Mouse (Mus musculus): ENCODE measurements around the gene Pdik1l. TPM values are rescaled to one million over a fixed set of nuclear protein-coding genes. Genes with fewer than 3 reads are reported as not detected.
A peak's percentile ranks its signal among the peaks of the same experiment; 100 is the strongest.

The Pdik1l gene
- polyA plus RNA-seq, 1 experiment from 2014 or later, result 14.9 TPM

DNA sequence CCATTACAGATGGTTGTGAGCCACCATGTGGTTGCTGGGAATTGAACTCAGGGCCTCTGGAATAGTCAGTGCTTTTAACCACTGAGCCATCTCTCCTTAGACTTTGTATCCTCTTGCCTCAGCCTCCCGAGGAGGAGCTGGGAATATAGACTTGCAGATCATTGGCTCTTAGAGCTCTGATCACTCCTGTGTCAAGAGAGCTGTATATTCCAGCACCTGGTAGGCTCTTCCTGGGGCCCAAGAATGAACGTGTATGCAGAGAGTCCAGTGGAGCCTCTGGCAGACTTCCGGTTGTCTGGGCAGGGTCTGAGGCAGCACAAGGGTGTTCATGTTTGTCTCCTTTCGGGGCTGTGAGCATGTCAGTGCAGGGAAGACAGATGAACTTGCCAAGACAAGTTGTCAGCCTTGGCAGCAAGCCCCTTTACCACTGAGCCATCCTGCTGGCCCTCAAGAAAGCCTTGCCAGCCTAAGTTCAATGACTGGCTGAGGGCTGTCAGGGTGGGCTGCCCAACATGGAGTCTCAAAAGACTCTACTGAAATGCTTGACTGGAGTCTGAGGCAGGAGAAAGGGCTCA, 26.5 kb upstream of the Pdik1l start:
- Histone ChIP-seq H3K4me2 (no peak overlapping the region), H3K4me3 (no peak overlapping the region), H3K9ac (no peak overlapping the region), H3K36me3 (no peaks in the 10 kb centered on the region), H3K9me3 (replicated peaks) (peaks cover 5% of the 10 kb centered on the region), H3K4me1 (no peaks in the 10 kb centered on the region), H3K27me3 (replicated peaks) (peaks cover 26% of the 10 kb centered on the region), H3K27ac (no peak overlapping the region)
- 68% methylated on average over 4 of the region's 4 CpGs for WGBS (ENCODE audit: insufficient replicate concordance)
- no peak for ATAC-seq

DNA sequence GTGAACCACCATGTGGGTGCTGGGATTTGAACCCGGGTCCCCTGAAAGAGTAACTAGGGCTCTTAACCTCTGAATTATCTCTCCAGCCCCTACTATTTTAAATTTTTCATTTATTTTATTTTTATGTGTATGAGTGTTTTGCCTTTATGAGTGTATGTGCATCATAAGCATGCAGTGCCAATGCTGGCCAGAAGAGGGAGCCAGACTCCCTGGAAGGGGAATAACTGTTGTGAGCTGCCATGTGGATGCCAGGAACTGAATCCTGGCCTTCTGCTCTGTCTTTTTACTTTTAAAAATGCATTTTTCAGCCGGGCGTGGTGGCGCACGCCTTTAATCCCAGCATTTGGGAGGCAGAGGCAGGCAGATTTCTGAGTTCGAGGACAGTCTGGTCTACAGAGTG, 25.2 kb upstream of the Pdik1l start:
- H3K4me2 ChIP-seq, result no peak overlapping the region
- no peaks in the 10 kb centered on the region for H3K4me1 ChIP-seq
- H3K9me3 ChIP-seq (replicated peaks), result peaks cover 5% of the 10 kb centered on the region
- 86% methylated on average over 6 of the region's 6 CpGs for WGBS (ENCODE audit: insufficient replicate concordance)
- peaks cover 24% of the 10 kb centered on the region for H3K27me3 ChIP-seq (replicated peaks)
- no peak overlapping the region for H3K27ac ChIP-seq
- no peaks in the 10 kb centered on the region for H3K36me3 ChIP-seq
- H3K4me3 ChIP-seq, result no peak overlapping the region
- no peak overlapping the region for H3K9ac ChIP-seq
- ATAC-seq, result no peak

DNA sequence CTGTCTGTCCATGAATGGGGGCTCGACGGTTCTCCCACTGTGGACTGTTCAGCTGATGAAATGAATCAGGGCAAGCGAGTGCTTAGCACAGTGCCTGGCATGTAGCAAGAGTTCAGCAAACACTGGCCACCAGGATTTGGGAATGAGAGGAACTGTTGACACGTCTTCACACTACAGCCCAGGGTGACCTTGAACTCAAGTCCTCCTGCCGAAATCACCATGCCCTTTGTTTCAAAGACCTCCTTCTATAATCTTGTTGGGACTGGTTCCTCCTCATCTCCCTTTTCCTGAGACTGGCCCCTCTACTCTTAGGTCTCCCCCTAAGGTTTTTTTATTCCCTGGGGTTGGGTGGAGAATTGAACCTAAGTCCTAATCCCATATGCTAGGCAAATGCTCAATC, 24.6 kb upstream of the Pdik1l start:
- no peak for ATAC-seq
- peaks cover 5% of the 10 kb centered on the region for H3K9me3 ChIP-seq (replicated peaks)

DNA sequence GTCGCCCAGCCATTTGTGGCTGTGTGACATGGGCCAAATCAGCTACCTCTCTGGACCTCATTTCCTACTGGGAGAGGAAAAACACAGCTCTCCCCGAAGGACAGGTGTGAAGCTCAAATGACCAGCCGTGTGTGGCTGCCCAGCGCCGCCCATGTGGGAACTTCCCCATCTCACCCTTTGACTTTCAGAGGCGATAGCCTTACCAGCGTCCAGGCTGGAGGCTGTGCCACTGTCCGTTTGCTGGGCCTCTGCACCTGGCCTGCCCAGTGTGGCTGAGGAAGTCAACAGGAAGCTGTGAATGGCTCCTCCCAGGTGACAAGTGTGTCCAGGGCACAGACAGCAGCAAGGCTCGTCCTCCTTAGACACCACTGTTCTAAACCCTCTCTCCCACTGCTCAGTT, 24.1 kb upstream of the Pdik1l start:
- H3K9ac ChIP-seq, result no peak overlapping the region
- no peak for ATAC-seq
- no peak overlapping the region for H3K27ac ChIP-seq
- H3K4me2 ChIP-seq, result no peak overlapping the region
- no peak overlapping the region for H3K4me3 ChIP-seq
- H3K36me3 ChIP-seq, result no peaks in the 10 kb centered on the region
- H3K9me3 ChIP-seq (replicated peaks), result peaks cover 5% of the 10 kb centered on the region
- peaks cover 20% of the 10 kb centered on the region for H3K27me3 ChIP-seq (replicated peaks)
- peaks cover 10% of the 10 kb centered on the region; the same call in 1 of the 2 replicates for H3K4me1 ChIP-seq
- 64% methylated on average over 9 of the region's 9 CpGs for WGBS (ENCODE audit: insufficient replicate concordance)

More for the DNA sequence above, 24.6 kb upstream of the Pdik1l start:
- Histone ChIP-seq H3K27ac (no peak overlapping the region), H3K36me3 (no peaks in the 10 kb centered on the region), H3K4me1 (peaks cover 5% of the 10 kb centered on the region; the same call in 1 of the 2 replicates), H3K9ac (no peak overlapping the region), H3K27me3 (replicated peaks) (peaks cover 22% of the 10 kb centered on the region), H3K4me2 (no peak overlapping the region), H3K4me3 (no peak overlapping the region)
- 67% methylated on average over 5 of the region's 5 CpGs for WGBS (ENCODE audit: insufficient replicate concordance)

DNA sequence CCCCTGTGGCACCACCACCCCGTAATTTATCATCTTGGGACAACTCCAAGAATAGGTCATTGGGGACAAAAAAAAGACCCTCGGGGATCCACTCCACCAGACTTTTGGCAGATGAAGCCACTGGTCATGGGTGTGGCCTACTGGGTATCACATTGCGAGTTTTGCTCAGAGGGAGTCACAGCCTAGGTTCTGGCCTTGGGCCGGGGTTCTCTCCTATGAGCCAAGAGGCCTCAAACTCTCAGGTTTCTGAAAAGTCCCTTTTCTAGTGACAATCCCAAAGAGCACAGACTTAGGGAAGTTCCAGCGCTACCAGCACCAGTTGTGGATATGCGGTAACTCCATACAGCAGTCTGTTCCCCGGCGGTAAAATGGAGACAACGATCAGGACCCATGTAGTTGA, 23.0 kb upstream of the Pdik1l start:
- Histone ChIP-seq H3K4me2 (no peak overlapping the region), H3K36me3 (no peaks in the 10 kb centered on the region), H3K9ac (no peak overlapping the region), H3K27ac (no peak overlapping the region), H3K4me1 (peaks cover 10% of the 10 kb centered on the region; the same call in 1 of the 2 replicates), H3K4me3 (no peak overlapping the region), H3K27me3 (replicated peaks) (peaks cover 14% of the 10 kb centered on the region), H3K9me3 (replicated peaks) (peaks cover 5% of the 10 kb centered on the region)
- no peak for ATAC-seq
- WGBS (ENCODE audit: insufficient replicate concordance), result 75% methylated on average over 9 of the region's 9 CpGs

DNA sequence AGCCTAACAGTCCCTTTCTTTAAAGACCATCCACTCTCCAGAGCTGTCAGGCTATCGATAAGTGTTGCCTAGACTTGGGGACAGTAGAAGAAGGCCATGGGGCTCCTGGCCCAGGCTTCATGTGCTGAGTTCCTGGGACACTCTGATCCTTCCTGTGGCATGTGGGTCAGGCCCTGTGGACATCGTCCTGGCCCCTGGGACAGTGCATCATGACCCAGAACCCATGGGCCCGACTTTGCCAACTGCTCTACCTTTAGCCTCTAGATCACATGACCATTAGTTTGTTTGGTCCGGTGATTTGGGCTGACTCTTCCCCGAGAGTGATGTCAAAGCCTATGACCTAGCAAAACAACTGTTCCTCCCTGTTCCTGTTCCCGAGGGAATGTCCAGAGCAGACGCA, 22.4 kb upstream of the Pdik1l start:
- Histone ChIP-seq H3K27ac (no peak overlapping the region), H3K9ac (no peak overlapping the region), H3K36me3 (no peaks in the 10 kb centered on the region), H3K4me3 (no peak overlapping the region), H3K4me1 (peaks cover 10% of the 10 kb centered on the region; the same call in 1 of the 2 replicates), H3K4me2 (no peak overlapping the region), H3K27me3 (replicated peaks) (peaks cover 8% of the 10 kb centered on the region; the same call in 1 of the 2 replicates), H3K9me3 (replicated peaks) (peaks cover 5% of the 10 kb centered on the region)
- no peak for ATAC-seq
- WGBS (ENCODE audit: insufficient replicate concordance), result 67% methylated on average over 7 of the region's 7 CpGs

DNA sequence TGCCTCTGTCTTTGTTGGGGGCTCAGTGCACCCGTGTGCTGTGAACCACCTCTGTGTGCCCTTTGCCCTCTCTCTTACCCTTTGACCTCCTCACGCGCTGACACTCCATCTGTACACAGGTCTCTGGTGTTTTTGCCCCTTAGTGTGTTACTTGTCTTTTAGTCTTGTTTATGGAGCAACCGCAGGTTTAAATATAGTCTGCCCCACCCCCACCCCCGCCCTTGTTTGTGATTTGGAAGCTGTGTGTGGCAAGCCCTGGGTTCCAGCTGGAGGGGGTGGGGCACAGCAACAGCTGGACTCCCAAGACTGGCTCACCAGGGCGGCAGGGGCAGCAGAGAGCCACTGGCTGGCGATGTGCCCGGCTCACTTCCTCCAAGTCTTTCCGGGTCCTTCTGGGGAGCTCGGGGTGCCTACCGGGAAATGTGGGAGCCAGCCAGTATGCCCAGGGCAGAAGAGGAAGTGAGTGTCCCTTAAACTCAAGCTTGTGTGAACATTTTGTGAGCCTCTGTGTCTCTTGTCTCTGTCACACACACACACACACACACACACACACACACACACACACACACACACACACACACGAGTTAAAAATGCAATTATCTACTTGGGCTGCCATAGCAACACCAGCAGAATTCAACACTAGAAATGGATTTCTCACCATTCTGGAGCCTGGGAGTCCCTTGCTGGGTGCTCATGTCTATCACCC, 19.8 kb upstream of the Pdik1l start:
- Histone ChIP-seq H3K4me3 (no peak overlapping the region), H3K27me3 (replicated peaks) (peaks cover 4% of the 10 kb centered on the region; the same call in 1 of the 2 replicates), H3K4me1 (peaks cover 10% of the 10 kb centered on the region; the same call in 1 of the 2 replicates), H3K36me3 (no peaks in the 10 kb centered on the region), H3K27ac (no peak overlapping the region), H3K4me2 (peak overlapping the region; percentile 35), H3K9me3 (replicated peaks) (0 out of 2 replicates have a peak, but pooled peaks cover under 1% of the 10 kb centered on the region), H3K9ac (no peak overlapping the region)
- peak; percentile 51; the same call in 1 of the 2 replicates for ATAC-seq
- 23% methylated on average over 12 of the region's 12 CpGs for WGBS (ENCODE audit: insufficient replicate concordance)

DNA sequence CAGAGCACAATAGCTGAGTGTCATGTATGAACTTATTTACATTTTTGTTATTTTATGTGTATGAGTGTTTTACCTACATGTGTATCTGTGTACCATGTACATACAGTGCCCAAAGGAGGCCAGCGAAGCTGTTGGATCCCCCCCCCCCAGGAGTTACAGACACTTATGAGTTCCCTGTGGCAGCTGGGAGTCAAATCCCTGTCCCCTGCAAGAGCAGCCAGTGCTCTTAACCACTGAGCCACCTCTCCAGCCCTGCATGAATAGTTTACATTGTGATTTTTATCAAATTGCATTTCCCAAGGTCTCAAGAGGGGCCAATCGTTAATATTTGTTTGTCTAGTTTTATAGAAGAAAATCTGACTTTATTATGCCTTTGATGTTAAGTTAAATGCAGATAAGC, 19.3 kb upstream of the Pdik1l start:
- Histone ChIP-seq H3K36me3 (no peaks in the 10 kb centered on the region), H3K9me3 (replicated peaks) (no peaks in the 10 kb centered on the region), H3K4me3 (no peak overlapping the region), H3K27ac (no peak overlapping the region), H3K9ac (no peak overlapping the region), H3K27me3 (replicated peaks) (peaks cover 4% of the 10 kb centered on the region; the same call in 1 of the 2 replicates), H3K4me2 (peak overlapping the region; percentile 35; the same call in 1 of the 2 replicates), H3K4me1 (peaks cover 10% of the 10 kb centered on the region; the same call in 1 of the 2 replicates)
- no peak for ATAC-seq
- 69% methylated on average over 2 of the region's 2 CpGs for WGBS (ENCODE audit: insufficient replicate concordance)

DNA sequence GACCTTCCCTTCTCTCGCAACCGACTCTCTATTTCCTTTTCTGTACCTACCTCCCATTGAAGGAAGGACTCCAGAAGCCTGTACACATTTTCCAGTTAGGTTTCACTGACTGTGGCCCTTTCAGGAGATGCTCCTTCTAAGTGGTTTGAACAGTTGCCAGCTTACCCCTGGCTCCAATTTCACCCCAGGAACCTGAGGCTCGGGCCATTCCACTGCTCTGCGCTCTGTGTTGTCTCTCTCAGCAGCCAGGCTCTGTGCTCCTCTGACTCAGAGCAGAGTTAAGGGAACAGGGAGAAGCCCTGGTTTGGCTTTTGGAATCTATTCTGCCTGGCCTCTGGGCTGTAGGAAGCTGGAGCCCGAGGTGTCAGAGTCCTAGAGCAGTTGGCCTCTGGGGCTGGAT, 14.4 kb upstream of the Pdik1l start:
- H3K36me3 ChIP-seq, result no peaks in the 10 kb centered on the region
- H3K4me2 ChIP-seq, result no peak overlapping the region
- H3K27me3 ChIP-seq (replicated peaks), result peaks cover 24% of the 10 kb centered on the region
- no peak overlapping the region for H3K9ac ChIP-seq
- peaks cover 2% of the 10 kb centered on the region; the same call in 1 of the 2 replicates for H3K4me1 ChIP-seq
- no peaks in the 10 kb centered on the region for H3K9me3 ChIP-seq (replicated peaks)
- H3K27ac ChIP-seq, result no peak overlapping the region
- no peak overlapping the region for H3K4me3 ChIP-seq
- WGBS (ENCODE audit: insufficient replicate concordance), result 73% methylated on average over 5 of the region's 5 CpGs
- no peak for ATAC-seq

DNA sequence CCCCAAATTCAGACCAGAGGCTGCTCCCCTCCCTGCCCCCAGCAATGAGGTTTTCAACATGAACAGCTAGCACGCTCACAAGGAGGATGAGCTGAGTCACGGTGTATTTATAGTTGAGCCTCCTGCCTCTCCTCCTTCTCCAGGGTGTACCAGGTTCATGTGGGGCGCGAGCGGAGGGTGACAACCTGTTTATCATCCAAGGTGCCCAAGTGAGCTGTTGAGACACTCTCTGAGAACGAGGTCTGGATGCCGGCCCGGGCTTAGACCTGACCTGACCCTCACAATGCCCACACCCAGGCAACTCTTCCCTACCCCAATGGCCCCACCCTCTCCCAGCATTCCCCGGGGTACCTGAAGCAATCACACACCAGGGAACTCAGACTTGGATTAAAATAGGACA, 12.6 kb upstream of the Pdik1l start:
- no peak overlapping the region for H3K4me2 ChIP-seq
- H3K4me3 ChIP-seq, result no peak overlapping the region
- H3K36me3 ChIP-seq, result no peaks in the 10 kb centered on the region
- peaks cover 24% of the 10 kb centered on the region for H3K27me3 ChIP-seq (replicated peaks)
- 0 out of 2 replicates have a peak, but pooled peaks cover 4% of the 10 kb centered on the region for H3K9me3 ChIP-seq (replicated peaks)
- no peaks in the 10 kb centered on the region for H3K4me1 ChIP-seq
- ATAC-seq, result no peak
- no peak overlapping the region for H3K9ac ChIP-seq
- 45% methylated on average over 9 of the region's 9 CpGs for WGBS (ENCODE audit: insufficient replicate concordance)
- H3K27ac ChIP-seq, result no peak overlapping the region

DNA sequence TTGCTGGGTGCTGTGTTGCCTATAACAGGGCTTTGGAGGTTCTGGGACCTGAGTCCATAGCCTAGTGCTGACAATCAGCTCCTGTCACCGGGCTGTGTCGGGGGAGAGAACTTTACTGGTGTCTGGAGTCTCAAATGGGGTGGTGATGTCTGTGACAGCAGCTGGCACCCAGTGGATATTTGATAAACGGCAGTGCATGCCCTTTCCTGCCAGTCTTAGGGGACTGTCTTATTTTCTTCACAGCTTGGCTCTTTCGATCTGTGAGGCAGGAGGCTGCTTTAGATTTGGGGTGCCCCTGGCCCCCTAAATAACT, 11.8 kb upstream of the Pdik1l start:
- no peak overlapping the region for H3K9ac ChIP-seq
- H3K9me3 ChIP-seq (replicated peaks), result 0 out of 2 replicates have a peak, but pooled peaks cover 4% of the 10 kb centered on the region
- no peak overlapping the region for H3K27ac ChIP-seq
- ATAC-seq, result no peak
- H3K4me2 ChIP-seq, result no peak overlapping the region
- no peaks in the 10 kb centered on the region for H3K4me1 ChIP-seq
- H3K4me3 ChIP-seq, result no peak overlapping the region
- WGBS (ENCODE audit: insufficient replicate concordance), result 34% methylated on average over 4 of the region's 4 CpGs
- no peaks in the 10 kb centered on the region for H3K36me3 ChIP-seq
- peaks cover 24% of the 10 kb centered on the region for H3K27me3 ChIP-seq (replicated peaks)

DNA sequence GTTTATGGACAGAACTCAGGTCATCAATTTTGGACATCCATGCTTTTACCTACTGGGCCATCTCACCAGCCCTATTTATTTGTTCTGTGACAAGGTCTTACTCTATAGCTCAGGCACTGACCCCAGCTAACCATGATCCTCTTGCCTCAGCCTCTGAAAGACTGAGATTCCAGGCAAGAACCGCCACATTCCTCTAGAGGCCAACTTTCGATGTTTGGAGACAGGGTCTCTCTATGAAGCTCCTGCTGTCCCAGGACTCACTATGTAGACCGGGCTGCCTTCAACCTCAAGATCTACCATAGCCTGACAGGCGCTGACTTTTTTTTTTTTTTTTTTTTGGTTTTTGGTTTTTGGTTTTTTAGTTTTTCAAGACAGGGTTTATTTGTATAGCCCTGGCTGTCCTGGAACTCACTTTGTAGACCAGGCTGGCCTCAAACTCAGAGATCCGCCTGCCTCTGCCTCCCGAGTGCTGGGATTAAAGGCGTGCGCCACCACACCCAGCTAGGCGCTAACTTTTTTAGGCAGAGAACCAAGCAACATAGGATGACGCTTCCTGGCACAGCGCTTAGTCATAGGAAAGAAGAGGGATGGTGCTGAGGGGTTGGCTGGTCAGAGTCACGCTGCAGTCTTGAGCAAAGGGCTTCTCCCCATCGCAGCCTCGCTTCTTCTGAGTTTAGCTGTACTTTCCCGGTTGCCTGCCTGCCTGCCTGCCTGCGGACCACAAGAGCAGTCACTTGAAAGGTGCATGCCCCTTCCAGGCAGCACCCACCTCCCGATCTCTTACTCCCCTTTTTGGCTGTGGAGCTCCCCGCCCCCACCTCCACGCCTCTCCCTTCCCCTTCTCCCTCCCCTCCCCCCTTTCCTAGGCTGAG, 11.2 kb upstream of the Pdik1l start:
- Histone ChIP-seq H3K36me3 (no peaks in the 10 kb centered on the region), H3K4me3 (no peak overlapping the region), H3K4me2 (no peak overlapping the region), H3K4me1 (no peaks in the 10 kb centered on the region), H3K9ac (no peak overlapping the region), H3K27me3 (replicated peaks) (peaks cover 28% of the 10 kb centered on the region), H3K27ac (no peak overlapping the region), H3K9me3 (replicated peaks) (0 out of 2 replicates have a peak, but pooled peaks cover 4% of the 10 kb centered on the region)
- WGBS (ENCODE audit: insufficient replicate concordance), result 55% methylated on average over 19 of the region's 19 CpGs
- no peak for ATAC-seq

All from liver, embryonic 12.5 days (tissue).